Mouse (Mus musculus): ENCODE data around the gene Lancl1. TPM values are rescaled to one million over a fixed set of nuclear protein-coding genes. Genes with fewer than 3 reads are reported as not detected.

Lancl1 gene
- polyA plus RNA-seq, 1 experiment from 2014 or later = 77.7 TPM

GRCm38 (mm10) chr1:67049600-67049999, 10.9 kb upstream of the Lancl1 start:
- no peak overlapping the region for H3K4me3 ChIP-seq (replicated peaks; ENCODE audit: low read length)
- ATAC-seq (ENCODE audit: insufficient read depth, low FRiP score) = no peak

GRCm38 (mm10) chr1:67048696-67049095, 10.0 kb upstream of the Lancl1 start:
- Histone ChIP-seq H3K27ac (ENCODE audit: low read length) (no peak overlapping the region), H3K9me3 (replicated peaks; ENCODE audit: control insufficient read depth, low read length) (no peaks in the 10 kb centered on the region), H3K36me3 (ENCODE audit: control insufficient read depth, insufficient read depth, low read length) (no peaks in the 10 kb centered on the region), H3K4me3 (replicated peaks; ENCODE audit: low read length) (no peak overlapping the region), H3K4me1 (ENCODE audit: control insufficient read depth, insufficient read depth, low read length) (no peaks in the 10 kb centered on the region), H3K4me2 (ENCODE audit: low read depth, low read length) (no peak overlapping the region), H3K27me3 (ENCODE audit: control insufficient read depth, insufficient read depth, low read length) (no peaks in the 10 kb centered on the region), H3K9ac (ENCODE audit: low read length) (no peak overlapping the region)
- 63% methylated on average over 4 of the region's 4 CpGs for WGBS
- ATAC-seq (ENCODE audit: insufficient read depth, low FRiP score) = no peak

More at GRCm38 (mm10) chr1:67049600-67049999, 10.9 kb upstream of the Lancl1 start:
- no peaks in the 10 kb centered on the region for H3K9me3 ChIP-seq (replicated peaks; ENCODE audit: control insufficient read depth, low read length)
- H3K4me1 ChIP-seq (ENCODE audit: control insufficient read depth, insufficient read depth, low read length) = no peaks in the 10 kb centered on the region
- H3K9ac ChIP-seq (ENCODE audit: low read length) = no peak overlapping the region
- H3K27me3 ChIP-seq (ENCODE audit: control insufficient read depth, insufficient read depth, low read length) = no peaks in the 10 kb centered on the region
- 46% methylated on average over 1 of the region's 1 CpGs for WGBS
- peak overlapping the region; percentile 7; the same call in 1 of the 2 replicates for H3K27ac ChIP-seq (ENCODE audit: low read length)
- H3K36me3 ChIP-seq (ENCODE audit: control insufficient read depth, insufficient read depth, low read length) = no peaks in the 10 kb centered on the region
- H3K4me2 ChIP-seq (ENCODE audit: low read depth, low read length) = no peak overlapping the region

GRCm38 (mm10) chr1:67045100-67045499, 6.4 kb upstream of the Lancl1 start:
- no peak overlapping the region for H3K9ac ChIP-seq (ENCODE audit: low read length)
- H3K36me3 ChIP-seq (ENCODE audit: control insufficient read depth, insufficient read depth, low read length) = no peaks in the 10 kb centered on the region
- peak; percentile 40; the same call in 1 of the 2 replicates for ATAC-seq (ENCODE audit: insufficient read depth, low FRiP score)
- 35% methylated on average over 1 of the region's 1 CpGs for WGBS
- H3K27me3 ChIP-seq (ENCODE audit: control insufficient read depth, insufficient read depth, low read length) = no peaks in the 10 kb centered on the region
- H3K4me2 ChIP-seq (ENCODE audit: low read depth, low read length) = no peak overlapping the region
- no peak overlapping the region for H3K4me3 ChIP-seq (replicated peaks; ENCODE audit: low read length)
- no peaks in the 10 kb centered on the region for H3K4me1 ChIP-seq (ENCODE audit: control insufficient read depth, insufficient read depth, low read length)
- peak overlapping the region; percentile 38 for H3K27ac ChIP-seq (ENCODE audit: low read length)
- no peaks in the 10 kb centered on the region for H3K9me3 ChIP-seq (replicated peaks; ENCODE audit: control insufficient read depth, low read length)

- no peak overlapping the region for H3K4me2 ChIP-seq (ENCODE audit: low read depth, low read length)
- 51% methylated on average over 7 of the region's 7 CpGs for WGBS
- no peaks in the 10 kb centered on the region for H3K9me3 ChIP-seq (replicated peaks; ENCODE audit: control insufficient read depth, low read length)
- no peaks in the 10 kb centered on the region for H3K36me3 ChIP-seq (ENCODE audit: control insufficient read depth, insufficient read depth, low read length)
- H3K4me1 ChIP-seq (ENCODE audit: control insufficient read depth, insufficient read depth, low read length) = peaks cover 6% of the 10 kb centered on the region; the same call in 1 of the 2 replicates
- no peak overlapping the region for H3K27ac ChIP-seq (ENCODE audit: low read length)
- no peak overlapping the region for H3K9ac ChIP-seq (ENCODE audit: low read length)
- no peak for ATAC-seq (ENCODE audit: insufficient read depth, low FRiP score)
- no peaks in the 10 kb centered on the region for H3K27me3 ChIP-seq (ENCODE audit: control insufficient read depth, insufficient read depth, low read length)
- no peak overlapping the region for H3K4me3 ChIP-seq (replicated peaks; ENCODE audit: low read length)
Observed at GRCm38 (mm10) chr1:67042583-67042982, 3.9 kb upstream of the Lancl1 start.

GRCm38 (mm10) chr1:67039083-67039482, 411 bp upstream of the Lancl1 start:
- H3K4me3 ChIP-seq (replicated peaks; ENCODE audit: low read length) = peak overlapping the region; percentile 90
- H3K4me1 ChIP-seq (ENCODE audit: control insufficient read depth, insufficient read depth, low read length) = peaks cover 6% of the 10 kb centered on the region; the same call in 1 of the 2 replicates
- 4% methylated on average over 5 of the region's 5 CpGs for WGBS
- peak overlapping the region; percentile 53 for H3K4me2 ChIP-seq (ENCODE audit: low read depth, low read length)
- H3K36me3 ChIP-seq (ENCODE audit: control insufficient read depth, insufficient read depth, low read length) = no peaks in the 10 kb centered on the region
- H3K9me3 ChIP-seq (replicated peaks; ENCODE audit: control insufficient read depth, low read length) = no peaks in the 10 kb centered on the region
- no peaks in the 10 kb centered on the region for H3K27me3 ChIP-seq (ENCODE audit: control insufficient read depth, insufficient read depth, low read length)
- peak overlapping the region; percentile 88 for H3K9ac ChIP-seq (ENCODE audit: low read length)
- ATAC-seq (ENCODE audit: insufficient read depth, low FRiP score) = no peak
- H3K27ac ChIP-seq (ENCODE audit: low read length) = no peak overlapping the region

- no peak for ATAC-seq (ENCODE audit: insufficient read depth, low FRiP score)
- no peak overlapping the region for H3K9ac ChIP-seq (ENCODE audit: low read length)
- H3K4me2 ChIP-seq (ENCODE audit: low read depth, low read length) = no peak overlapping the region
- H3K27me3 ChIP-seq (ENCODE audit: control insufficient read depth, insufficient read depth, low read length) = no peaks in the 10 kb centered on the region
- H3K36me3 ChIP-seq (ENCODE audit: control insufficient read depth, insufficient read depth, low read length) = no peaks in the 10 kb centered on the region
- H3K27ac ChIP-seq (ENCODE audit: low read length) = no peak overlapping the region
- peaks cover 6% of the 10 kb centered on the region; the same call in 1 of the 2 replicates for H3K4me1 ChIP-seq (ENCODE audit: control insufficient read depth, insufficient read depth, low read length)
- no peak overlapping the region for H3K4me3 ChIP-seq (replicated peaks; ENCODE audit: low read length)
- no peaks in the 10 kb centered on the region for H3K9me3 ChIP-seq (replicated peaks; ENCODE audit: control insufficient read depth, low read length)
Observed at GRCm38 (mm10) chr1:67037198-67037597, 1.5 kb downstream of the Lancl1 start.

- Histone ChIP-seq H3K27me3 (ENCODE audit: control insufficient read depth, insufficient read depth, low read length) (no peaks in the 10 kb centered on the region), H3K9ac (ENCODE audit: low read length) (no peak overlapping the region), H3K36me3 (ENCODE audit: control insufficient read depth, insufficient read depth, low read length) (0 out of 2 replicates have a peak, but pooled peaks cover 3% of the 10 kb centered on the region), H3K4me2 (ENCODE audit: low read depth, low read length) (no peak overlapping the region), H3K4me1 (ENCODE audit: control insufficient read depth, insufficient read depth, low read length) (peaks cover 6% of the 10 kb centered on the region), H3K9me3 (replicated peaks; ENCODE audit: control insufficient read depth, low read length) (no peaks in the 10 kb centered on the region), H3K27ac (ENCODE audit: low read length) (no peak overlapping the region), H3K4me3 (replicated peaks; ENCODE audit: low read length) (no peak overlapping the region)
- 81% methylated on average over 7 of the region's 7 CpGs for WGBS
- no peak for ATAC-seq (ENCODE audit: insufficient read depth, low FRiP score)
Observed at GRCm38 (mm10) chr1:67033278-67033677, 5.4 kb downstream of the Lancl1 start.

- H3K9me3 ChIP-seq (replicated peaks; ENCODE audit: control insufficient read depth, low read length) = no peaks in the 10 kb centered on the region
Observed at GRCm38 (mm10) chr1:67026927-67027511, 11.7 kb downstream of the Lancl1 start.

GRCm38 (mm10) chr1:67026142-67026541, 12.5 kb downstream of the Lancl1 start:
- Histone ChIP-seq H3K4me3 (replicated peaks; ENCODE audit: low read length) (no peak overlapping the region), H3K27ac (ENCODE audit: low read length) (no peak overlapping the region), H3K4me1 (ENCODE audit: control insufficient read depth, insufficient read depth, low read length) (peaks cover 4% of the 10 kb centered on the region; the same call in 1 of the 2 replicates), H3K9me3 (replicated peaks; ENCODE audit: control insufficient read depth, low read length) (no peaks in the 10 kb centered on the region), H3K4me2 (ENCODE audit: low read depth, low read length) (no peak overlapping the region), H3K36me3 (ENCODE audit: control insufficient read depth, insufficient read depth, low read length) (0 out of 2 replicates have a peak, but pooled peaks cover 8% of the 10 kb centered on the region), H3K9ac (ENCODE audit: low read length) (no peak overlapping the region), H3K27me3 (ENCODE audit: control insufficient read depth, insufficient read depth, low read length) (no peaks in the 10 kb centered on the region)
- 52% methylated on average over 2 of the region's 2 CpGs for WGBS
- ATAC-seq (ENCODE audit: insufficient read depth, low FRiP score) = no peak

More at GRCm38 (mm10) chr1:67026927-67027511, 11.7 kb downstream of the Lancl1 start:
- H3K4me2 ChIP-seq (ENCODE audit: low read depth, low read length) = no peak overlapping the region
- ATAC-seq (ENCODE audit: insufficient read depth, low FRiP score) = peak; percentile 37
- H3K9ac ChIP-seq (ENCODE audit: low read length) = no peak overlapping the region
- no peaks in the 10 kb centered on the region for H3K27me3 ChIP-seq (ENCODE audit: control insufficient read depth, insufficient read depth, low read length)
- H3K4me3 ChIP-seq (replicated peaks; ENCODE audit: low read length) = no peak overlapping the region
- WGBS = 66% methylated on average over 6 of the region's 6 CpGs
- peaks cover 6% of the 10 kb centered on the region; the same call in 1 of the 2 replicates for H3K4me1 ChIP-seq (ENCODE audit: control insufficient read depth, insufficient read depth, low read length)
- H3K36me3 ChIP-seq (ENCODE audit: control insufficient read depth, insufficient read depth, low read length) = 0 out of 2 replicates have a peak, but pooled peaks cover 8% of the 10 kb centered on the region
- peak overlapping the region; percentile 46 for H3K27ac ChIP-seq (ENCODE audit: low read length)

All from stomach, embryonic 16.5 days (tissue).